Mouse (Mus musculus): ENCODE results near the gene Olfr94. TPM values are rescaled to one million over a fixed set of nuclear protein-coding genes. Genes with fewer than 3 reads are reported as not detected.

Olfr94 gene
- total and polyA plus RNA-seq, 3 experiments = not detected

DNA sequence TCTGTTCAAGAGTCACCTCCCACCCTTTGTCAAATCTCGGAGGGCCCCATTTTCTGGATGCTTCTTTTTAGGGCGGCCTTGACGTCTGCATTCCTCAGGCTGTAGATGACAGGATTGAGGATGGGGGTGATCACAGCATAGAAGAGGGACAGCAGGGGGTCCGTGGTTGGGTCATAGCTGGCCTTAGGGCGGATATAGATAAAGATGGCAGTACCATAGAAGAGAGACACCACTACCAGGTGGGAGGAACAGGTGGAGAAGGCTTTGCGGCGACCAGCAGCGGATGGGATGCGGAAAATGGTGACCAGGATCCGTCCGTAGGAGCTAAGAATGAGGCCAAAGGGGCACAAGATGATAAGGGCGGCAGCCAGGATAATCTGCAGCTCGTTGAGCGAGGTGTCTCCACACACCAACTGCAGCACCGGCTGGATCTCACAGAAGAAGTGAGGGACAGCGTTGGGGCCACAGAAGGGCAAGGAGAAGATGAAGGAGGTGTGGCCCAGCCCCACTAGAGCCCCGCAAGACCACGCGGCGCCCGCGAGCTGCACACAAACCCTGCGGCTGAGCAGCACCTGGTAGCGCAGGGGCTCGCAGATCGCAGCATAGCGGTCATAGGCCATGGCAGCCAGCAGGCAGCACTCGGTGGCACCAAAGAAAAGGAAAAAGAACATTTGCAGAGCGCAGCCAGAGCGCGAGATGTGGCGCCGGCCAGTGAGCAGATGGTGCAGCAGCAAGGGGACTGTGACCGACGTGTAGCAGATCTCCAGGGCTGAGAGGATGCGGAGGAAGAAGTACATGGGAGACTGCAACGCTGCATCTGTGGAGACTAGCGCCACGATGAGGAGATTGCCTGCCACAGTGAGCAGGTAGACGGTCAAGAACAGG is 10.3 kb upstream of the Olfr94 start:
- Histone ChIP-seq H3K9ac (ENCODE audit: control insufficient read depth, low read depth, low read length, poor library complexity, severe bottlenecking) (no peak overlapping the region), H3K27ac (ENCODE audit: control insufficient read depth, low read depth, low read length) (no peak overlapping the region), H3K27me3 (ENCODE audit: control insufficient read depth in 1 of 2, insufficient read depth in 2 of 2, low read length in 2 of 2) (peaks cover 0 to 5% of the 10 kb centered on the region in 2 experiments; a peak in 3 of 4 replicates), H3K36me3 (ENCODE audit: control insufficient read depth in 1 of 2, insufficient read depth in 2 of 2, low read length in 2 of 2) (no peaks in the 10 kb centered on the region), H3K4me3 (ENCODE audit: control insufficient read depth in 1 of 2, insufficient read depth in 1 of 2, low read depth in 2 of 2, low read length in 2 of 2) (no peak overlapping the region), H3K79me2 (ENCODE audit: control insufficient read depth, insufficient read depth, low read length, poor library complexity) (no peaks in the 10 kb centered on the region), H3K9me3 (replicated peaks; ENCODE audit: insufficient read depth, low read length) (no peaks in the 10 kb centered on the region), H3K4me1 (ENCODE audit: control insufficient read depth in 1 of 2, insufficient read depth in 2 of 2, low read length in 2 of 2) (no peaks in the 10 kb centered on the region)
- TF ChIP-seq CHD2 (IDR thresholded peaks at IDR 0.05; ENCODE audit: low read length) (no peak), BHLHE40 (IDR thresholded peaks at IDR 0.05; ENCODE audit: borderline replicate concordance, low read depth, low read length) (no peak), ZNF384 (IDR thresholded peaks at IDR 0.05; ENCODE audit: low read depth, low read length) (no peak), MAX (IDR thresholded peaks at IDR 0.05; ENCODE audit: low read length) (no peak), RAD21 (IDR thresholded peaks at IDR 0.05; ENCODE audit: low read depth, low read length) (no peak), POLR2AphosphoS2 (IDR thresholded peaks at IDR 0.05; ENCODE audit: low read length) (no peak)
- no peak for DNase-seq (ENCODE audit: low read depth, low spot score)

DNA sequence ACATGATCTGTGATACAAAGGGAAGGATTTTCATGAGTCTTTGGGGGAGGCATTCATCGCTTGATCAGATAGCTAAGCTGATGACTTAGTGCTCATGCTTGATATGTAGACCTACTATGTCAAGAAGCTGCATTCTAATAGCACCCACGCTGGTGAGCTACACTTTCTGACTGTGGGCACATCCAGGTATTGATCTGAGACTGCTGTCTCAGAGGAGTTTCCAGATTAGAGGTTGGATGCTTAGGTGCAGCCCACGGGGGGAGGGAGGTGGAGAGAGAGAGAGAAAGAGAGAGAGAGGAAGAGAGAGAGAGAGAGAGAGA is 3.1 kb upstream of the Olfr94 start:
- H3K9ac ChIP-seq (ENCODE audit: control insufficient read depth, low read depth, low read length, poor library complexity, severe bottlenecking) = no peak overlapping the region
- H3K9me3 ChIP-seq (replicated peaks; ENCODE audit: insufficient read depth, low read length) = no peaks in the 10 kb centered on the region
- TF ChIP-seq CHD1 (IDR thresholded peaks at IDR 0.05; ENCODE audit: low read depth, low read length) (no peak), ZKSCAN1 (IDR thresholded peaks at IDR 0.05; ENCODE audit: low read depth, low read length) (peak; percentile 60; the same call in 1 of the 2 replicates)
- no peak for DNase-seq (ENCODE audit: low read depth, low spot score)
- no peaks in the 10 kb centered on the region; a peak in 1 of 4 replicates for H3K27me3 ChIP-seq (ENCODE audit: control insufficient read depth in 1 of 2, insufficient read depth in 2 of 2, low read length in 2 of 2)
- no peak overlapping the region for H3K4me3 ChIP-seq (ENCODE audit: control insufficient read depth in 1 of 2, insufficient read depth in 1 of 2, low read depth in 2 of 2, low read length in 2 of 2)
- no peak overlapping the region for H3K27ac ChIP-seq (ENCODE audit: control insufficient read depth, low read depth, low read length)
- no peaks in the 10 kb centered on the region for H3K36me3 ChIP-seq (ENCODE audit: control insufficient read depth in 1 of 2, insufficient read depth in 2 of 2, low read length in 2 of 2)
- no peaks in the 10 kb centered on the region for H3K79me2 ChIP-seq (ENCODE audit: control insufficient read depth, insufficient read depth, low read length, poor library complexity)
- H3K4me1 ChIP-seq (ENCODE audit: control insufficient read depth in 1 of 2, insufficient read depth in 2 of 2, low read length in 2 of 2) = no peaks in the 10 kb centered on the region

DNA sequence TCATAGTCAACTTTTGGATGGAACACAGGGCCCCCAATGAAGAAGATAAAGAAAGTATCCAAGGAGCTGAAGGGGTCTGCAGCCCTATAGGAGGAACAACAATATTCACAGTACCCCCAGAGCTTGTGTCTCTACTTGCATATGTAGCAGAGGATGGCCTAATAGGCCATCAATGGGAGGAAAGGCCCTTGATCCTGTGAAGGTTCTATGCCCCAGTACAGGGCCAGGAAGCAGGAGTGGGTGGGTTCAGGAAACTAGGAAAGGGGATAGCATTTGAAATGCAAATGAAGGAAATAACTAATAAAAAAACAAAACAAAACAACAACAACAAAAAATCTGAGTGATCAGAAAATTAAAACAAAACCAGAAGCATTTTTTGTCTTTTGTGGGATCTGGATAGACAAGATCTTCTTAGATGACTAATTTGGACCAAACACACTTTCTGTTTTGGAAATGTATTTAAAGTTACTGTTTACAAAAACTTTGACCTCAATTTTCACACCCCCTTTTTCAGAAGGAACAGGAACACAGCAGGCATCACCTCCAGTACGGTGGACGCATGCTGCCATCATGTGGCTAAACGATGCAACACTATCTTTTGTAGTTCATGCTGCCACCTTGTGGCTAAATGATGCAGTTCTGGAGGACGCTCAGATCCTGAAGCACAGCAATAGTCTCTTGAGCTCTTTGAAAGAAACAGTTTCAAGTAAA is 2.6 kb upstream of the Olfr94 start:
- peak; percentile 81 for DNase-seq (ENCODE audit: low read depth, low spot score)
- H3K4me3 ChIP-seq (ENCODE audit: control insufficient read depth in 1 of 2, insufficient read depth in 1 of 2, low read depth in 2 of 2, low read length in 2 of 2) = no peak overlapping the region
- H3K9me3 ChIP-seq (replicated peaks; ENCODE audit: insufficient read depth, low read length) = no peaks in the 10 kb centered on the region
- H3K27me3 ChIP-seq (ENCODE audit: control insufficient read depth in 1 of 2, insufficient read depth in 2 of 2, low read length in 2 of 2) = no peaks in the 10 kb centered on the region; a peak in 1 of 4 replicates
- no peaks in the 10 kb centered on the region for H3K4me1 ChIP-seq (ENCODE audit: control insufficient read depth in 1 of 2, insufficient read depth in 2 of 2, low read length in 2 of 2)
- H3K79me2 ChIP-seq (ENCODE audit: control insufficient read depth, insufficient read depth, low read length, poor library complexity) = no peaks in the 10 kb centered on the region
- no peak overlapping the region for H3K9ac ChIP-seq (ENCODE audit: control insufficient read depth, low read depth, low read length, poor library complexity, severe bottlenecking)
- H3K27ac ChIP-seq (ENCODE audit: control insufficient read depth, low read depth, low read length) = no peak overlapping the region
- H3K36me3 ChIP-seq (ENCODE audit: control insufficient read depth in 1 of 2, insufficient read depth in 2 of 2, low read length in 2 of 2) = no peaks in the 10 kb centered on the region
- TF ChIP-seq ELF1 (IDR thresholded peaks at IDR 0.05; ENCODE audit: low read depth, low read length) (no peak), NELFE (IDR thresholded peaks at IDR 0.05; ENCODE audit: low read depth, low read length) (no peak), MXI1 (IDR thresholded peaks at IDR 0.05; ENCODE audit: low read depth, low read length) (no peak), MAX (IDR thresholded peaks at IDR 0.05; ENCODE audit: low read length) (peak; percentile 35; the same call in 1 of the 2 replicates), SMC3 (IDR thresholded peaks at IDR 0.05; ENCODE audit: low read depth, low read length) (peak; percentile 98), UBTF (IDR thresholded peaks at IDR 0.05; ENCODE audit: borderline replicate concordance, insufficient read depth, low read depth, low read length) (no peak), POLR2AphosphoS2 (IDR thresholded peaks at IDR 0.05; ENCODE audit: low read length) (no peak), GABPA (IDR thresholded peaks at IDR 0.05; ENCODE audit: low read depth, low read length) (no peak), SIN3A (IDR thresholded peaks at IDR 0.05; ENCODE audit: low read length) (peak; percentile 47; the same call in 1 of the 2 replicates), ETS1 (IDR thresholded peaks at IDR 0.05; ENCODE audit: low read depth, low read length) (no peak), E2F4 (IDR thresholded peaks at IDR 0.05; ENCODE audit: borderline replicate concordance, low read depth, low read length) (no peak), ZNF384 (IDR thresholded peaks at IDR 0.05; ENCODE audit: low read depth, low read length) (0 out of 2 replicates have a peak, but pooled peaks have one; percentile 34), RCOR1 (IDR thresholded peaks at IDR 0.05; ENCODE audit: low read depth, low read length) (no peak), JUND (IDR thresholded peaks at IDR 0.05; ENCODE audit: low read depth, low read length) (peak; percentile 65; the same call in 1 of the 2 replicates), POLR2A (IDR thresholded peaks at IDR 0.05; ENCODE audit: control insufficient read depth in 1 of 2, insufficient read depth in 1 of 2, low read depth in 1 of 2, low read length in 2 of 2, poor library complexity in 1 of 2) (no peak), CTCF (IDR thresholded peaks at IDR 0.05 in 2 of 3, conservative IDR thresholded peaks at IDR 0.05 in 1 of 3; ENCODE audit: control insufficient read depth in 1 of 3, insufficient read depth in 1 of 3, low read depth in 2 of 3, low read length in 3 of 3, poor library complexity in 1 of 3, severe bottlenecking in 1 of 3) (peak in 2 of 3 experiments; percentile 90 to 98; a peak in 5 of 6 replicates), MEF2A (IDR thresholded peaks at IDR 0.05; ENCODE audit: extremely low read depth, insufficient replicate concordance, low read depth, low read length, poor library complexity, severe bottlenecking) (no peak), NRF1 (IDR thresholded peaks at IDR 0.05; ENCODE audit: insufficient read depth, low read depth, low read length, poor library complexity, severe bottlenecking) (no peak)
